Mouse (Mus musculus) olfactory bulb, adult 2 months (tissue): ENCODE results near the gene Slc28a2.

Experiments used
- CTCF ChIP-seq: fragments of 200-500 bp; IDR thresholded peaks from 2 replicates; pipeline ENCODE4 v1.5.1; 2012; ENCODE audit warnings: low read depth, mild to moderate bottlenecking, low read length, moderate library complexity; ENCODE audit not compliant: insufficient read depth
- POLR2A ChIP-seq: fragments of 200-500 bp; IDR thresholded peaks from 2 replicates; pipeline ENCODE4 v1.6.1; 2012; ENCODE audit warnings: mild to moderate bottlenecking, low read depth, low read length, moderate library complexity; ENCODE audit not compliant: insufficient read depth

- no peak for TF ChIP-seq CTCF
- no peak for TF ChIP-seq POLR2A
Measured at GRCm38 (mm10) chr2:122408928-122409327, 17.3 kb upstream of the Slc28a2 start.
